Mouse (Mus musculus) megakaryocyte, embryonic 14.5 days (primary cell): ENCODE measurements around the gene Mageb1. TPM values are rescaled to one million over a fixed set of nuclear protein-coding genes. Genes with fewer than 3 reads are reported as not detected.
"Not testable (repeated sequence)": the region's sequence is repeated elsewhere in the genome, so short reads cannot be mapped to it uniquely, and the experiment has no call there.

ENCODE experiments used
- H3K27me3 ChIP-seq: replicated peaks from 2 replicates; pipeline ENCODE3; 2012; ENCODE audit warnings: inconsistent platforms
- H3K36me3 ChIP-seq: replicated peaks from 2 replicates; pipeline ENCODE3; 2012; ENCODE audit warnings: low read length, inconsistent platforms, mixed read lengths
- H3K4me1 ChIP-seq: 2 replicates; pipeline ENCODE4 v1.6.1; 2012; ENCODE audit warnings: inconsistent platforms
- H3K4me3 ChIP-seq: replicated peaks from 2 replicates; pipeline ENCODE3; 2012; ENCODE audit warnings: moderate library complexity, mild to moderate bottlenecking, inconsistent platforms
- H3K9me3 ChIP-seq: 2 replicates; pipeline ENCODE4 v1.6.1; 2012; ENCODE audit warnings: inconsistent platforms
- polyA plus RNA-seq: library from polyadenylated mRNA; stranded (reverse); fragments of >175 nt; gene quantifications from 2 replicates; pipeline ENCODE4 v1.2.3, GENCODE M21; 2012; ENCODE audit warnings: low replicate concordance; ENCODE audit not compliant: insufficient read depth

Mageb1 gene
- not detected in 2 replicates for polyA plus RNA-seq

DNA sequence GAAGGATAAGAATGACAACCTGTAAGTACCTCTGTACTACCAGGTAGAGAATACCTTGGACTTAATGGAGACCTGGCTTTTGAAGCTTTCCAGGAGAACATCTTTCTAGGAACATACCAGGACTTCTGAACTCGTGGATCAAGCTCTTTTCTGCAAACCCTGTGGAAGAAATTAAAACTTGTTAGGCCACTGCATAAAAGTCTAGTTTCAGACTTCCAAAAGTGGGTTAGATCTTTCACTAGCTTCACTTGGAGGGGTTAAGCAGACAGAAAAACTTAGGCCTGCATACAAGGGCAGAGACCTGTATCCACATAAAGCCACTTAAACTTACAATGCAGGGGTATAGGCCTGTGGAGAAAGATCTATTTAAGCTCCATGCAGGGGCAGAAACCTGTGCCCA, at the start of gene Mageb1:
Gene Mageb1, minus strand, starts transcription at position 101 of the 400 bp plus-strand sequence.
- not testable (repeated sequence) for H3K4me3 ChIP-seq, H3K4me1 ChIP-seq, H3K9me3 ChIP-seq, H3K36me3 ChIP-seq, H3K27me3 ChIP-seq

Other genes with a start within 250 kb of the Mageb1 start
- not detected in 2 replicates for gene Mageb5, start 233.3 kb downstream of the Mageb1 start, polyA plus RNA-seq